Mouse (Mus musculus) ES-Bruce4 (cell line): ENCODE results near the gene Ddias. TPM values are rescaled to one million over a fixed set of nuclear protein-coding genes. Genes with fewer than 3 reads are reported as not detected.
A peak's percentile ranks its signal among the peaks of the same experiment; 100 is the strongest.
"Not testable (repeated sequence)": the region's sequence is repeated elsewhere in the genome, so short reads cannot be mapped to it uniquely, and the experiment has no call there.

ENCODE experiments used
- H3K27ac ChIP-seq: 2 replicates; pipeline ENCODE4 v1.5.1; 2012; ENCODE audit warnings: low read length, inconsistent platforms; ENCODE audit not compliant: insufficient read depth
- H3K27me3 ChIP-seq: 2 replicates; pipeline ENCODE4 v1.6.1; 2012; ENCODE audit warnings: mild to moderate bottlenecking, low read length, inconsistent platforms; ENCODE audit not compliant: control insufficient read depth, poor library complexity, insufficient read depth, severe bottlenecking
- H3K36me3 ChIP-seq: 2 replicates; pipeline ENCODE4 v1.6.1; 2012; ENCODE audit warnings: inconsistent platforms, mild to moderate bottlenecking, low read length, moderate library complexity; ENCODE audit not compliant: control insufficient read depth, poor library complexity, insufficient read depth, severe bottlenecking
- H3K4me1 ChIP-seq: one replicate; pipeline ENCODE4 v1.8.1; 2011; ENCODE audit warnings: low read length; ENCODE audit not compliant: control insufficient read depth, insufficient read depth
- H3K4me3 ChIP-seq: 2 replicates; pipeline ENCODE4 v1.5.1; 2011; ENCODE audit warnings: low read depth, mild to moderate bottlenecking, low read length
- H3K9ac ChIP-seq: 2 replicates; pipeline ENCODE4 v1.6.1; 2012; ENCODE audit warnings: low read depth, mild to moderate bottlenecking, inconsistent platforms; ENCODE audit not compliant: poor library complexity, severe bottlenecking
- H3K9me3 ChIP-seq: replicated peaks from 2 replicates; pipeline ENCODE4 v1.6.1; 2012; ENCODE audit warnings: mild to moderate bottlenecking, low read length, inconsistent platforms; ENCODE audit not compliant: control insufficient read depth, poor library complexity, insufficient read depth, severe bottlenecking
- CTCF ChIP-seq: IDR thresholded peaks from one replicate; pipeline ENCODE4 v1.8.1; 2011; ENCODE audit warnings: low read depth, low read length
- EP300 ChIP-seq: IDR thresholded peaks from 2 replicates; pipeline ENCODE4 v1.6.1; 2011; ENCODE audit warnings: low read depth, low read length; ENCODE audit not compliant: insufficient read depth
- POLR2A ChIP-seq: IDR thresholded peaks from one replicate; pipeline ENCODE4 v1.8.1; 2011; ENCODE audit warnings: low read length; ENCODE audit not compliant: insufficient read depth
- polyA plus RNA-seq: library from polyadenylated mRNA; stranded (reverse); fragments of >200 nt; gene quantifications from 2 replicates; pipeline ENCODE4 v1.2.4, GENCODE M21; 2011; ENCODE audit warnings: low read depth; ENCODE audit not compliant: missing spikeins, insufficient read depth, insufficient read length

Ddias gene
- 64.5 and 69.3 TPM in 2 replicates for polyA plus RNA-seq

DNA sequence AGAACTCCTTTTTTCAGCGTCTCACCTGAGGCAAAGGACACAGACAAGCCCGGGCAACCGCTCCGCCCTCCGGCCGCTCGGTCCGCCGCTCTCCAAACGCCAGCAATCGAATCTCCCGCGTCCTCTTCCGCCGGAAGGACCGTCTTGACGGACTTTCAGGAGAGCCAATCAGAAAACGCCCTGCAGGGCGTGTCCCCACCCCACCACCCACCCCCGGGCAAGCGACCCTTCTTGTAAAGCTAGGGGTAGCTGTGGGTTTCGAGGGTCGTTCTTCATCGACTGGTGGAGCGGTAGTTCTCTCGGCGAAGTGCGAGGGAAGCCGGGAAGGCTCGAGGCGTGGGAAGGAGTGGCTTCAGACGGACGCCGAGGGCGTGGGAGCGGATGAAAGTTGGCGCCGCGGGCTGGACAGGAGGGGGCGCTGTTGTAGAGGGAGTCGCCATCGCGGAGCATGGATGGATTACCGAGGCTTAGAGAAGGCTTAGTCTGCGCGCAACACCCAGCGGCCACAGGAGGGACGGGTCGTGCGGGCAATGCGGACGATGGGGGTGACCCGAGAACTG lies at the start of gene Ddias, which contains the start of gene Prcp:
TSS of gene Ddias (minus strand) at position 132 of the 560 bp plus-strand sequence.
TSS of gene Prcp (plus strand) at position 355 of the 560 bp plus-strand sequence.
- Histone ChIP-seq H3K9me3 (no peaks in the 10 kb centered on the region), H3K4me3 (peak within 1 kb of the TSS; percentile 99), H3K27me3 (no peaks in the 10 kb centered on the region), H3K36me3 (peaks cover 27% of the 10 kb centered on the region), H3K27ac (peak within 1 kb of the TSS; percentile 96), H3K4me1 (peaks cover 4% of the 10 kb centered on the region), H3K9ac (peak within 1 kb of the TSS; percentile 88)
- no peak for TF ChIP-seq POLR2A
- peak; percentile 82 for TF ChIP-seq CTCF

DNA sequence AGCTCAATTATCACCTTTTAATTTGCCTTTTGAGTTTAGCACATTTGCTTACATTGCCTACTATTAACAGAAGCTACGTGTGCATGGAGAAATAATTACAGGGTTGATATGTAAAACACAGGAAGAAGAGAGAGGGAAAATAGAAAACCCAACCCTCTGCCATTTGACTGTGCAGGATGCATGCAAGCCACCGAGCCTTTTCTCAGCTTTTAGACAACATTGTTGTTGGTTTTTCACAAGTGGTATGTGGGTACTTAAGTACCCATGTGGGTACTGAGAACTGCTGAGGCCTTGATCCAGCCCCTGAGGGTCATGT lies 46.8 kb upstream of the Ddias start:
- H3K27ac ChIP-seq = no peak overlapping the region
- H3K4me1 ChIP-seq = peaks cover 2% of the 10 kb centered on the region
- H3K27me3 ChIP-seq = no peaks in the 10 kb centered on the region
- no peaks in the 10 kb centered on the region for H3K36me3 ChIP-seq
- no peak overlapping the region for H3K4me3 ChIP-seq
- H3K9me3 ChIP-seq = no peaks in the 10 kb centered on the region
- TF ChIP-seq POLR2A (no peak), EP300 (no peak), CTCF (no peak)
- no peak overlapping the region for H3K9ac ChIP-seq

DNA sequence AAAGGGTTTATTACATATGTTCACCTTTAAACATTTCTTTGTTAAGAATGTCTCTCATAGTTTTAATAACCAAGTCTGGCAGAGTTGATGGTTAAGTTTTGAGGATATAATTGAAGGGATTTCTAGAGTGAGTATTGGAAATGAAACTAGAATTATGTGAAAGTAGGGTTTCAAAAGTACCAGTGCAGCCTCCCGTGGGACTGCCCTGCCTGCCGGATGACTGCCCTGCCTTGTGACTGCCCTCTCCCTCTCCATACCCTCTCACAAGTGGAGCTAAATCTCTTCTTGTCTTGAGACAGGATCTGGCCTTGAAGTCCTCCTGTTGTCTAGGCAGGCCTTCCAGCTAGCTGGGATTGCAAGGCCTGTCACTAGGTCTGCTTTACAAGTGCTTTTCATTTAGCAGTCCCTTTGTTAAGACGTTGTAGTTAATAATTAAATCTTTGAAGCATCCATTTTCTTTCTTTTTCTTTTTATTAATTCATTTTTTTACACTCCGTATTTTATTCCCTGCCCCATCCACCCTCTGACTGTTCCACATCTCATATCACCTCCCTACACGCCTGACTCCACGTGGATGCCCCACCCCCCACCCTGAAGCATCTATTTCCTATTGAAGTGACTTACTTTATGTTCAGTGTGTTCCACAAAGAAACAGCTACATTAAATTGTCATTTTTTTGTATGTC lies 46.3 kb upstream of the Ddias start:
- TF ChIP-seq POLR2A (no peak), CTCF (no peak), EP300 (no peak)
- no peak overlapping the region for H3K4me3 ChIP-seq

DNA sequence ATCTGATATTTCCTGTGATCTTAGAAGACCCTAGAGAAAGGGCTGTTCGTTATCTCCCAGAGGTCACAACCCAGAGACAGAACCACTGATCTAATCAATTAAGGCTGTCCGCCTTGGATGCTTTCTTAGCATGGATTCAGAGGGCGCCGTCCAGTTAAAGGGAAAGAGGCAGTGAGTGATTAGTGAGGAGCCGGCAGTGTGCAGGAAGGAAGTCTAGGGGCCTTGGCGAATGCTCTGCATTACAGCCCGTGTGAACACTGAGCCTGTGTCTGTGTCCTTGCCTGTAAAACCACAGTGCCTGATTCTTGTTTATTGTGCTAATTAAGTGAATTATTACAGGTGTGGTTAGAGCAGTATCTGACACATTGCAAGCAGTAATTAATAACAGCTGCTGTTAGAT lies 30.2 kb upstream of the Ddias start:
- not testable (repeated sequence) for H3K27ac ChIP-seq, H3K9me3 ChIP-seq, H3K9ac ChIP-seq, H3K4me1 ChIP-seq, H3K4me3 ChIP-seq, H3K27me3 ChIP-seq, H3K36me3 ChIP-seq

More for the DNA sequence above, 46.3 kb upstream of the Ddias start:
- Histone ChIP-seq H3K27me3 (no peaks in the 10 kb centered on the region), H3K9me3 (no peaks in the 10 kb centered on the region), H3K27ac (no peak overlapping the region), H3K9ac (no peak overlapping the region), H3K4me1 (peaks cover 2% of the 10 kb centered on the region), H3K36me3 (no peaks in the 10 kb centered on the region)

DNA sequence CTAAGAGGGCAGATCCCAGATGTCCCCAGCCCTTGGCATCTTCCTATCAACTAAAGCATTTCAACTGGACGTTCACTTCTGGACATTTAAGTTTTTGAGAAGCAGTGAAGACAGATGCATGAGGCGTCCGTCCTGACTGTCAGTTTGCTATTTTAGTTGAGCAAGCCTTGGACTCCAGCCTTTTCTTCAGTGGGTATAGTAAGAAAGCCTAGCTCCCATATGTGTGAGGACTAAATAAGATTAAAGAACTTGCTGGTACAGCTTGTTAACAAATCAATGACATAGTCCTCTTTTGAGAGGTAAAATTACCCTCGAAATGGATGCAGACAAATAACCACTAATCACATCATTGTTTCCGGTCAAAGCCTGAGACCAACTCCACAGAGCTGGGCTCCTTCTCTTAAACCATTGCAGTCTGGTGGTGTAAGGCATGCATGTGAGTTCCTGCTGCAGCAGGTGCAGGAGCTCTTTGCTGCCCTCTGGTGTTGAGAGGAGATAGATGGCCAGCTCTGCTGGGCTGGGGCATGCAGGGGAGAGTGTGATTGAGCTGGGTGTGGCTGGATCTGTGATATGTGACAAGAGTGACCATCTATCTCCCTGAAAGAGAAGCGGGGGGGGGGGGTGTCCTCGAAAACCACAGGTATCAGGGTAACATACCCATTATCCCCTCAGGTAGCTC lies 29.5 kb upstream of the Ddias start:
- no peaks in the 10 kb centered on the region for H3K27me3 ChIP-seq
- H3K4me3 ChIP-seq = no peak overlapping the region
- H3K9me3 ChIP-seq = no peaks in the 10 kb centered on the region
- TF ChIP-seq EP300 (no peak), POLR2A (no peak), CTCF (peak; percentile 82)
- H3K36me3 ChIP-seq = no peaks in the 10 kb centered on the region
- no peak overlapping the region for H3K27ac ChIP-seq
- H3K9ac ChIP-seq = no peak overlapping the region
- no peaks in the 10 kb centered on the region for H3K4me1 ChIP-seq

DNA sequence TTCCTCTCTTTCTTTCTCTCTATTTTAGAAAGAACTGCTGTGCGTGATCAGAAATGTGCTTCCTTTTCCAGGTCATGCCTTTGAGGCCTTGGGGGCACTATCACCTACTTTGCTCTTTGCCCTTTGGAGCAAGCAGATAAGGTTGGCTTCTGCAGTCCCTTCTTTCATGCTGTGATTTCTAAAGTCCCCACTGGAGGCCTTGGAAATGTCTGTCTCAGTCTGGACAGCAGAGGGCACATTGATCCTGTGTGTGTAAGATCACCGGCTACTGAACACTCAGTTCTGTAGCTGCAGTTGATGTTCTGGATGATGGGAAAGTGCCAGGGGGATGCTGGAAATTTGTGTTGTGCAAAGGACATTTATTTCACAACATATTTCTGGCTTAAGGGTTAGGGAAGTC lies 23.0 kb upstream of the Ddias start:
- Histone ChIP-seq H3K27me3 (no peaks in the 10 kb centered on the region), H3K9me3 (0 out of 2 replicates have a peak, but pooled peaks cover 4% of the 10 kb centered on the region), H3K4me1 (no peaks in the 10 kb centered on the region), H3K36me3 (no peaks in the 10 kb centered on the region), H3K9ac (no peak overlapping the region), H3K4me3 (no peak overlapping the region), H3K27ac (no peak overlapping the region)
- peak; percentile 3 for TF ChIP-seq CTCF
- TF ChIP-seq POLR2A = no peak
